17 mouse cellular contexts compared by ENCODE assay signal in genomic region chr6:55388546-55389169, GRCm38 (mm10). TPM values are rescaled to one million over a fixed set of nuclear protein-coding genes. Genes with fewer than 3 reads are reported as not detected.
A peak's percentile ranks its signal among the peaks of the same experiment; 100 is the strongest.
DNase-seq lines count a peak whose midpoint lies in the region; ATAC-seq lines count a peak whose summit lies in the region.
"Had no signal": no experiment of that assay in that cellular context is flagged by ENCODE, and none has a peak within 500 bp of the region (broad histone marks: within the 10 kb centered on the region; RNA-seq: fewer than 3 reads in every experiment).

No protein-coding gene starts in this region.

- ATAC-seq in forebrain, embryonic 12.5 days (ENCODE audit: low FRiP score), result peak; percentile 52
- no peak for ATAC-seq in hindbrain, embryonic 16.5 days
- ATAC-seq in neural tube, embryonic 15.5 days (ENCODE audit: low FRiP score), result 0 out of 2 replicates have a peak, but pooled peaks have one; percentile 1
- ATAC-seq in activated CD4-positive, CD25-positive, alpha-beta regulatory T cell, adult 4 months, result no peak

- peaks cover 11% of the 10 kb centered on the region; the same call in 1 of the 2 replicates for H3K4me1 ChIP-seq in heart, embryonic 10.5 days
- H3K4me1 ChIP-seq in forebrain, embryonic 12.5 days, result peaks cover 29% of the 10 kb centered on the region
- peaks cover 19% of the 10 kb centered on the region for H3K4me1 ChIP-seq in hindbrain, embryonic 16.5 days (ENCODE audit: control insufficient read depth, insufficient read depth, low read depth, low read length)
- H3K4me1 ChIP-seq in neural tube, embryonic 15.5 days, result peaks cover 23% of the 10 kb centered on the region

- H3K27me3 ChIP-seq in heart, embryonic 10.5 days (ENCODE audit: insufficient read depth, poor library complexity, severe bottlenecking), result peaks cover 93% of the 10 kb centered on the region
- 0 out of 2 replicates have a peak, but pooled peaks cover 5% of the 10 kb centered on the region for H3K27me3 ChIP-seq in forebrain, embryonic 12.5 days
- H3K27me3 ChIP-seq in hindbrain, embryonic 16.5 days (replicated peaks; ENCODE audit: control insufficient read depth, insufficient read depth, low read length), result no peaks in the 10 kb centered on the region
- H3K27me3 ChIP-seq in neural tube, embryonic 15.5 days (replicated peaks), result 0 out of 2 replicates have a peak, but pooled peaks cover 4% of the 10 kb centered on the region

- H3K9me3 ChIP-seq in heart, embryonic 10.5 days, result no peaks in the 10 kb centered on the region
- no peaks in the 10 kb centered on the region for H3K9me3 ChIP-seq in forebrain, embryonic 12.5 days
- no peaks in the 10 kb centered on the region for H3K9me3 ChIP-seq in hindbrain, embryonic 16.5 days (ENCODE audit: control insufficient read depth, low read length)
- no peaks in the 10 kb centered on the region for H3K9me3 ChIP-seq in neural tube, embryonic 15.5 days (replicated peaks)
- H3K9me3 ChIP-seq: limb, embryonic 10.5 days had no signal

- no peak overlapping the region for H3K27ac ChIP-seq in heart, embryonic 10.5 days
- peak overlapping the region; percentile 65 for H3K27ac ChIP-seq in forebrain, embryonic 12.5 days
- H3K27ac ChIP-seq in hindbrain, embryonic 16.5 days (ENCODE audit: low read depth, low read length), result peak overlapping the region; percentile 26; the same call in 1 of the 2 replicates
- 0 out of 2 replicates have a peak overlapping the region, but pooled peaks have one; percentile 14 for H3K27ac ChIP-seq in neural tube, embryonic 15.5 days (replicated peaks)
- H3K27ac ChIP-seq: kidney, postnatal 0 days; limb, embryonic 10.5 days; liver, embryonic 14.5 days had no signal

- H3K4me2 ChIP-seq in forebrain, embryonic 12.5 days, result no peak overlapping the region
- no peak overlapping the region for H3K4me2 ChIP-seq in hindbrain, embryonic 16.5 days (ENCODE audit: low read length)
- no peak overlapping the region for H3K4me2 ChIP-seq in neural tube, embryonic 15.5 days
- H3K4me2 ChIP-seq: heart, embryonic 11.5 days had no signal

- H3K9ac ChIP-seq in forebrain, embryonic 12.5 days, result no peak overlapping the region
- H3K9ac ChIP-seq in hindbrain, embryonic 16.5 days (ENCODE audit: low read depth, low read length), result no peak overlapping the region
- no peak overlapping the region for H3K9ac ChIP-seq in neural tube, embryonic 15.5 days (replicated peaks)
- H3K9ac ChIP-seq: liver, embryonic 14.5 days had no signal

- DNase-seq in heart, embryonic 10.5 days (ENCODE audit: low spot score), result peak; percentile 63
- DNase-seq in heart, postnatal 4 days, result no peak
- DNase-seq in cerebellum, adult 18-20 months, result no peak
- DNase-seq in cerebellum, adult 9-10 months, result no peak
- DNase-seq: adrenal gland, postnatal 36 days; cerebellum, adult 11-12 months; thymus, adult 18-20 months had no signal

- no peak overlapping the region for H3K4me3 ChIP-seq in heart, embryonic 10.5 days
- no peak overlapping the region for H3K4me3 ChIP-seq in forebrain, embryonic 12.5 days (replicated peaks)
- no peak overlapping the region for H3K4me3 ChIP-seq in hindbrain, embryonic 16.5 days (ENCODE audit: low read length)
- H3K4me3 ChIP-seq in neural tube, embryonic 15.5 days (replicated peaks), result no peak overlapping the region
- H3K4me3 ChIP-seq: limb, embryonic 10.5 days; myocyte had no signal

- WGBS in heart, embryonic 10.5 days, result 33% methylated on average over 12 of the region's 12 CpGs
- 43% methylated on average over 12 of the region's 12 CpGs for WGBS in forebrain, embryonic 12.5 days
- WGBS in hindbrain, embryonic 16.5 days, result 33% methylated on average over 12 of the region's 12 CpGs
- WGBS in neural tube, embryonic 15.5 days, result 18% methylated on average over 12 of the region's 12 CpGs

- no peaks in the 10 kb centered on the region for H3K36me3 ChIP-seq in heart, embryonic 10.5 days
- no peaks in the 10 kb centered on the region for H3K36me3 ChIP-seq in forebrain, embryonic 12.5 days (replicated peaks)
- no peaks in the 10 kb centered on the region for H3K36me3 ChIP-seq in hindbrain, embryonic 16.5 days (ENCODE audit: control insufficient read depth, insufficient read depth, low read length)
- no peaks in the 10 kb centered on the region for H3K36me3 ChIP-seq in neural tube, embryonic 15.5 days
- H3K36me3 ChIP-seq: limb, embryonic 10.5 days had no signal

RNA-seq across cellular contexts. Expression of gene Ghrhr, which starts 12.6 kb away (rescaled TPM):
- not detected in 2 replicates for polyA plus RNA-seq in heart, embryonic 10.5 days (2016; fragmentation: Nextera tagmentation; extraction: Ambion mirVana)
- not detected for total RNA-seq in heart, postnatal 4 days (2021)
- polyA plus RNA-seq in forebrain, embryonic 12.5 days (2016; fragmentation: Nextera tagmentation; extraction: Ambion mirVana), result not detected in 2 replicates
- polyA plus RNA-seq in hindbrain, embryonic 16.5 days (2015; fragmentation: Nextera tagmentation; extraction: Ambion mirVana), result not detected in 2 replicates
- not detected in 2 replicates for polyA plus RNA-seq in neural tube, embryonic 15.5 days (2015; fragmentation: Nextera tagmentation; extraction: Ambion mirVana)
- polyA plus RNA-seq in activated CD4-positive, CD25-positive, alpha-beta regulatory T cell, adult 4 months (2017; shearing (Covaris generic)), result not detected
- total RNA-seq: adrenal gland, postnatal 36 days; layer of hippocampus, postnatal 14 days had no signal
- polyA plus RNA-seq: heart, embryonic 11.5 days; limb, embryonic 10.5 days; myocyte had no signal

RNA-seq across cellular contexts. Expression of gene Aqp1, which starts 52.4 kb away (rescaled TPM):
- polyA plus RNA-seq in heart, embryonic 10.5 days (2016; fragmentation: Nextera tagmentation; extraction: Ambion mirVana), result 5.1 and 8.3 TPM in 2 replicates
- total RNA-seq in heart, postnatal 4 days (2021), result 10 to 100 TPM; 87.4 to 98.8 TPM
- polyA plus RNA-seq in forebrain, embryonic 12.5 days (2016; fragmentation: Nextera tagmentation; extraction: Ambion mirVana), result 3.2 and 4.9 TPM in 2 replicates
- 27.6 and 30.9 TPM in 2 replicates for polyA plus RNA-seq in hindbrain, embryonic 16.5 days (2015; fragmentation: Nextera tagmentation; extraction: Ambion mirVana)
- polyA plus RNA-seq in neural tube, embryonic 15.5 days (2015; fragmentation: Nextera tagmentation; extraction: Ambion mirVana), result 7.4 and 11.5 TPM in 2 replicates
- under 1 TPM in 1 of 2 experiments, not detected in 1; 0.18 TPM for polyA plus RNA-seq in activated CD4-positive, CD25-positive, alpha-beta regulatory T cell, adult 4 months (2017; shearing (Covaris generic))

Comparison
In these comparisons a context has a peak if more than half of its experiments do, and no peak if none do; other contexts are left out.
1. ATAC-seq: peak in forebrain, embryonic 12.5 days (single experiment) and neural tube, embryonic 15.5 days (single experiment); none in hindbrain, embryonic 16.5 days (single experiment) and activated CD4-positive, CD25-positive, alpha-beta regulatory T cell, adult 4 months (single experiment).